Mouse (Mus musculus) megakaryocyte progenitor cell, adult 5-6 weeks (primary cell): ENCODE measurements around the gene Mrpl4. TPM values are rescaled to one million over a fixed set of nuclear protein-coding genes. Genes with fewer than 3 reads are reported as not detected.
"Not testable (repeated sequence)": the region's sequence is repeated elsewhere in the genome, so short reads cannot be mapped to it uniquely, and the experiment has no call there.

Experiments
- ATAC-seq: replicated peaks from 2 replicates; pipeline ENCODE4 v1.8.0; 2016; ENCODE audit warnings: mild to moderate bottlenecking, moderate TSS enrichment, inconsistent platforms; ENCODE audit not compliant: poor library complexity
- total RNA-seq, 2 experiments: library from RNA; stranded (forward) in 1 of 2; stranded (reverse) in 1 of 2; fragments of 157-497, 149-512 nt in 1 of 2; fragments of 200-1000 nt in 1 of 2; gene quantifications; 2 replicates each; pipeline versions ENCODE4 v1.2.3 to v1.2.4; 2015 to 2017

Gene Mrpl4
- total RNA-seq, 2 experiments from 2014 or later = 44.1 to 48.1 TPM

DNA sequence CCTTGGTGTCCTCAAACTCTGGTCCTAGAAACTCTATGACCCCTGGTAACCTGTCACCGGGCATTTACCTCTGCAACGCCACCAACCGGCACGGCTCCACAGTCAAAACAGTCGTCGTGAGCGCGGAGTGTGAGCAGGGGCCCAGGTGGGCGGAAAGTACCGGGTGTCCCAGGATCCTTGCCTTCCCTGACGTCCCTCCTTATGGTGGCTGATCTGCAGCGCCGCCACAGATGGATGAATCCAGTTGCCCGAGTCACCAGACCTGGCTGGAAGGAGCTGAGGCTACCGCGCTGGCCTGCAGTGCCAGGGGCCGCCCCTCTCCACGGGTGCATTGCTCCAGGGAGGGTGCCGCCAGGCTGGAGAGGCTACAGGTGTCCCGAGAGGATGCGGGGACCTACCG, 34.1 kb downstream of the Mrpl4 start:
- no peak for ATAC-seq

DNA sequence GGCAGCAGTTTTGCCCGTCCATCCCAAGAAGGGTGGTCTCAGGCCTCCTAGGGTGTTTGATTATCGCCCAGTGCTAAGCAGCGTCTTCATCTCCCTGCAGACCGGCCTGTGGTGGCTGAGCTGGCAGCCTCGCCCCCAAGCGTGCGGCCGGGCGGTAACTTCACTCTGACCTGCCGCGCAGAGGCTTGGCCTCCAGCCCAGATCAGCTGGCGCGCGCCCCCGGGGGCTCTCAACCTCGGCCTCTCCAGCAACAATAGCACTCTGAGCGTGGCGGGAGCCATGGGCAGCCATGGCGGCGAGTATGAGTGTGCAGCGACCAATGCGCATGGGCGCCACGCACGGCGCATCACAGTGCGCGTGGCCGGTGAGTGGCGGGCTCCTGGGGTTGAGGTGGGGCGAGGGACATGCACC, 34.9 kb downstream of the Mrpl4 start:
- no peak for ATAC-seq

DNA sequence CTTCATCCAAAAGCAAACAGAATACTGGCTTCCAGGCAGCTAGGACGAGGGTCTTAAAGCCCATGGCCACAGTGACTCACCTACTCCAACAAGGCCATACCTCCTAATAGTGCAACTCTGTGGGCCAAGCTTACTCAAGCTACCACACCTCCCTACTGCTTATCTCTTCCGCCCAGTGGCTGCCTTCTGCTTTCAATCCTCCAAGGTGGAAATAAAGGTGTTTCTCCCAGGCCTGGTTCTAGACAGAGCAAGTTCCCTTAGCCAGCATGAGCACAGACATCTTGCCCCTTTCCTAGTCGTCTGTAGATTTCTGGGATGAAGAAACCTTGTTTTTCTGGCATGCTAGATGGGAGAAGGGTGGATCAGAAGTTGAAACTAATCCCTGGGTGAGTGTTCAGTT, 37.2 kb downstream of the Mrpl4 start:
- peak; percentile 59 for ATAC-seq

DNA sequence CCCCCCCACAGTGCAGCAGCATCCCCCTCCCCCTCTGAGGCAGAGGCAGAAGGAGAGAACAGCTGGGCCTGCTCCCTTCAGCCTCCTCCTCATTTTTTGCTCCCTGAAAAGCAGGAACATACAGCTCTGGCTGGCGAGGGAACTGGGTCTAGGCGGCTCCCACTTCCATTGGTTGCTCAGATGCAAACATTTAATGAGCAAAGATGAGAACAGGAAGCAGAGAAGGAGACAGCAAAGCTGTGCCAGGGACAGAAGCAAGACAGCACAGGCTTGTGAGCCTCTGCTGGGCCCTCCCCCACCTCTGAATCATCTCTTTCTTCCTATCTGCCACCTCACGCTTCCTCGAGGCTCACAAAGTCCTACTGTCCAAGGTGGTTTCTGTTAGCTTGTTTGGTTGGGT, 38.8 kb downstream of the Mrpl4 start:
- ATAC-seq = no peak

DNA sequence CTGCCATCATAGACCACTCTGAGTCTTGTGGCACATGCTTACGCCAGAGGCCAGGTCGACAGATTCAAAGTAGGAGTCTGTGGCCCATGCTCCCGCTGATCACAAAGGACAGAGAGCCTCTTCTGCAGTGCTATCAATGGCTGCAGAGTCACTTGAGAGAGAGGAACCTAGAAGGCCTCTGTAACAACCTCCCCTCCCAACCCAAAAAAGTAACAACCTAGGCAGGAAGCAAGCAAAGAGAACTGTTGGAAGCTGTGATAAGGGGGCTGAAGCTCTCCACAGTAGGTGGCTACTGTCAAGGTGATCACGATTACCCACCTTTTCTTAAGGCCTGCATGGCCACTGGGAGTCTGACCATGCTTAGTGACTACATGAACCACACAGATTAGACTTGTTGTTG, 41.0 kb downstream of the Mrpl4 start:
- no peak for ATAC-seq

DNA sequence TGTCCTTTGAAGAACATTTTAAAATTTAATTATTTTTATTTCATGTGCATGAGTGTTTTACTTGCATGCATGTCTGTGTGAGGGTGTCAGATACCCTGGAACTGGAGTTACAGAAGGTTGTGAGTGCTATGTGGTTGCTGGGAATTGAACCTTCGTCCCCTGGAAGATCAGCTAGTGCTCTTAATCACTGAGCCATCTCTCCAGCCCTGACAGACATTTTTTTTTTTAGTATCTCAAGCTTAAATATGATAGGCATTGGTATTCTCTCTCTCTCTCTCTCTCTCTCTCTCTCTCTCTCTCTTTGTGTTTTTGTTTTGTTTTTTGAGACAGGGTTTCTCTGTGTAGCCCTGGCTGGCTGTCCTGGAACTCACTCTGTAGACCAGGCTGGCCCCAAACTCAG, 42.2 kb downstream of the Mrpl4 start:
- not testable (repeated sequence) for ATAC-seq

DNA sequence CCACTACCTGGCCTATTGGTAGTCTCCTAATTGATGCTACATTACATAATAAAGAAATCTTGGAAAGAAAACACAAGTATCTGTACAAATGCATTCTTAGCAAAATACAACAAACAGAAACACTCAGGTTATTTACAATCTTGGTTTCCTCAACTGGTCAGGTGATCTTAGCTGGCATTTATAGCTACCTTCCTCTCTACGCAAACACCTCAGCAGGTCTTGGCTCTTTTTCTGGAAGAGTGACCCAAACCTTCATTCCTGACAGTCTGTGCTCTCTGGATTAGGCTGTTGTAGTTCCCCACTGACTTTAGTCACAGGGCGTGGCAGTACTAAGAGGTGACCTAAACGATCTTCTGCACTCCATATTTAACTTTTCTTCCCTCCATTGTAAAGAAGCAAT, 42.7 kb downstream of the Mrpl4 start:
- no peak for ATAC-seq

DNA sequence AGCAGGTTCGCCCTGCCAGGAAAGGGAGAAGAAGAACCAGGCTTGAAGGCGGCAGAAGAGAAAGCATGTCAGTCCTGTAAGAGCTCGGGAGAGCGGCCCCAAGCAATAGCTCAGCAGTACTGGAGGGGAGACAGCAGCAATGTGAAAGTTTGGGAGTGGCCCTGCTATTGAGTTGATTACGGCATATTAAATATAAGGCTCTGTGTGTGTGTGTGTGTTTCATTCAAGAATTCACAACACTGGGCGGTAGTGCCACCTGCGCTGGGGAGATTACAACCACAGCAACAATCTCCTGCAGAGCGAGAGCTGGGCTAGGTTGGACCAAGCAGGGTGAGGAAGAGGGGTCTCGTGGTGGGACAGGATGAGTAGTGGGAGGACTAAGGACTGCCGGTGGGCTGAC, 49.0 kb downstream of the Mrpl4 start:
- ATAC-seq = peak; percentile 98

Other genes with a start within 250 kb of the Mrpl4 start
- 0.37 and 0.42 TPM in 2 replicates for gene Col5a3, start 187.7 kb upstream of the Mrpl4 start, total RNA-seq (2015)
- 0.29 and 0.54 TPM in 2 replicates for gene Col5a3, start 187.7 kb upstream of the Mrpl4 start, total RNA-seq (2017)
- not detected in 2 replicates for gene Rdh8, start 184.2 kb upstream of the Mrpl4 start, total RNA-seq (2015)
- gene Rdh8, start 184.2 kb upstream of the Mrpl4 start, total RNA-seq (2017) = not detected in 2 replicates
- 11.8 and 16.3 TPM in 2 replicates for gene A230050P20Rik, start 134.1 kb upstream of the Mrpl4 start, total RNA-seq (2015)
- gene A230050P20Rik, start 134.1 kb upstream of the Mrpl4 start, total RNA-seq (2017) = 18.1 and 24.1 TPM in 2 replicates
- 0.73 and 0.81 TPM in 2 replicates for gene Angptl6, start 123.0 kb upstream of the Mrpl4 start, total RNA-seq (2015)
- 0.54 and 0.87 TPM in 2 replicates for gene Angptl6, start 123.0 kb upstream of the Mrpl4 start, total RNA-seq (2017)
- 46.8 and 49.6 TPM in 2 replicates for gene Ppan, start 114.6 kb upstream of the Mrpl4 start, total RNA-seq (2015)
- 147 and 151 TPM in 2 replicates for gene Ppan, start 114.6 kb upstream of the Mrpl4 start, total RNA-seq (2017)
- gene Eif3g, start 104.1 kb upstream of the Mrpl4 start, total RNA-seq (2015) = 211 and 217 TPM in 2 replicates
- gene Eif3g, start 104.1 kb upstream of the Mrpl4 start, total RNA-seq (2017) = 234 and 248 TPM in 2 replicates
- gene Dnmt1, start 42.9 kb upstream of the Mrpl4 start, total RNA-seq (2015) = 109 and 114 TPM in 2 replicates
- 222 and 314 TPM in 2 replicates for gene Dnmt1, start 42.9 kb upstream of the Mrpl4 start, total RNA-seq (2017)
- gene S1pr2, start 26.0 kb upstream of the Mrpl4 start, total RNA-seq (2015) = 4.7 and 5.2 TPM in 2 replicates
- 1.8 and 2.5 TPM in 2 replicates for gene S1pr2, start 26.0 kb upstream of the Mrpl4 start, total RNA-seq (2017)
- 5.3 and 6.9 TPM in 2 replicates for gene Icam1, start 13.2 kb downstream of the Mrpl4 start, total RNA-seq (2015)
- 9.2 and 9.8 TPM in 2 replicates for gene Icam1, start 13.2 kb downstream of the Mrpl4 start, total RNA-seq (2017)
- gene Icam4, start 26.6 kb downstream of the Mrpl4 start, total RNA-seq (2015) = 4.5 and 7.8 TPM in 2 replicates
- 3.7 and 4.0 TPM in 2 replicates for gene Icam4, start 26.6 kb downstream of the Mrpl4 start, total RNA-seq (2017)
- gene Icam5, start 29.3 kb downstream of the Mrpl4 start, total RNA-seq (2015) = not detected in 2 replicates
- 0.21 and 0.24 TPM in 2 replicates for gene Icam5, start 29.3 kb downstream of the Mrpl4 start, total RNA-seq (2017)
- gene Zglp1, start 64.4 kb downstream of the Mrpl4 start, total RNA-seq (2015) = 1.6 TPM in 1 of 2 replicates, not detected in the other
- 0.96 TPM in 1 of 2 replicates, not detected in the other for gene Zglp1, start 64.4 kb downstream of the Mrpl4 start, total RNA-seq (2017)
- gene Gm49373, start 70.4 kb downstream of the Mrpl4 start, total RNA-seq (2015) = 1.0 and 1.9 TPM in 2 replicates
- not detected in 2 replicates for gene Gm49373, start 70.4 kb downstream of the Mrpl4 start, total RNA-seq (2017)
- gene Fdx1l, start 70.9 kb downstream of the Mrpl4 start, total RNA-seq (2015) = 20.5 and 25.2 TPM in 2 replicates
- 41.5 and 64.8 TPM in 2 replicates for gene Fdx1l, start 70.9 kb downstream of the Mrpl4 start, total RNA-seq (2017)
- 64.5 and 66.7 TPM in 2 replicates for gene Gm38431, start 89.3 kb downstream of the Mrpl4 start, total RNA-seq (2015)
- gene Gm38431, start 89.3 kb downstream of the Mrpl4 start, total RNA-seq (2017) = 4.0 and 4.5 TPM in 2 replicates
- gene Raver1, start 89.3 kb downstream of the Mrpl4 start, total RNA-seq (2015) = 48.4 and 60.3 TPM in 2 replicates
- 28.4 and 30.0 TPM in 2 replicates for gene Raver1, start 89.3 kb downstream of the Mrpl4 start, total RNA-seq (2017)
- gene Tyk2, start 128.5 kb downstream of the Mrpl4 start, total RNA-seq (2015) = 12.0 and 12.5 TPM in 2 replicates
- 16.7 and 17.9 TPM in 2 replicates for gene Tyk2, start 128.5 kb downstream of the Mrpl4 start, total RNA-seq (2017)
- gene Cdc37, start 147.2 kb downstream of the Mrpl4 start, total RNA-seq (2015) = 69.7 and 72.1 TPM in 2 replicates
- gene Cdc37, start 147.2 kb downstream of the Mrpl4 start, total RNA-seq (2017) = 283 and 351 TPM in 2 replicates
- gene Pde4a, start 163.0 kb downstream of the Mrpl4 start, total RNA-seq (2015) = 11.8 and 15.2 TPM in 2 replicates
- gene Pde4a, start 163.0 kb downstream of the Mrpl4 start, total RNA-seq (2017) = 4.0 and 5.0 TPM in 2 replicates
- 17.2 and 18.3 TPM in 2 replicates for gene Keap1, start 236.6 kb downstream of the Mrpl4 start, total RNA-seq (2015)
- gene Keap1, start 236.6 kb downstream of the Mrpl4 start, total RNA-seq (2017) = 35.3 and 38.4 TPM in 2 replicates
- 0.10 TPM in 1 of 2 replicates, not detected in the other for gene S1pr5, start 245.7 kb downstream of the Mrpl4 start, total RNA-seq (2015)
- gene S1pr5, start 245.7 kb downstream of the Mrpl4 start, total RNA-seq (2017) = 0.29 TPM in 1 of 2 replicates, not detected in the other